Mouse (Mus musculus) megakaryocyte-erythroid progenitor cell, adult 5 weeks (primary cell): ENCODE results near the gene Sel1l3. TPM values are rescaled to one million over a fixed set of nuclear protein-coding genes. Genes with fewer than 3 reads are reported as not detected.

Experiments
- polyA plus RNA-seq: library from polyadenylated mRNA; stranded (reverse); fragments of >175 nt; gene quantifications from 2 replicates; pipeline ENCODE4 v1.2.3, GENCODE M21; 2012

Gene Sel1l3
- 0.01 and 0.26 TPM in 2 replicates for polyA plus RNA-seq

GRCm38 (mm10) chr5:53213711-53214352, at the start of gene Sel1l3:
Sel1l3 (minus strand) TSS chr5:53213927.

Other genes with a start within 250 kb of the Sel1l3 start
- gene Slc34a2, start 175.8 kb downstream of the Sel1l3 start, polyA plus RNA-seq: not detected in 2 replicates
- gene Smim20, start 53.2 kb upstream of the Sel1l3 start, polyA plus RNA-seq: 32.3 and 34.4 TPM in 2 replicates